Mouse (Mus musculus): ENCODE measurements at regions not wholly inside any gene's neighbourhood (a gene's known extent, or its start where the extent isn't known, plus 50 kb on each side); places are given as distances from the start of the nearest gene placed in this dataset.

- TF ChIP-seq CTCF (IDR thresholded peaks at IDR 0.05; ENCODE audit: extremely low read depth, insufficient read depth, low read length) (no peak), POLR2A (IDR thresholded peaks at IDR 0.05; ENCODE audit: extremely low read depth, insufficient read depth, low read length) (no peak)
Observed at GRCm38 (mm10) chr13:44026321-44027255, 242.0 kb downstream of the Cd83 start.
